Mouse (Mus musculus) myocyte (in vitro differentiated cells): ENCODE results near the gene Mettl17. TPM values are rescaled to one million over a fixed set of nuclear protein-coding genes. Genes with fewer than 3 reads are reported as not detected.
"Not testable (repeated sequence)": the region's sequence is repeated elsewhere in the genome, so short reads cannot be mapped to it uniquely, and the experiment has no call there.

Experiments
- H3K27me3 ChIP-seq: one replicate; pipeline ENCODE4 v1.6.1; 2011; ENCODE audit not compliant: control insufficient read depth, insufficient read depth, insufficient read length
- H3K36me3 ChIP-seq: one replicate; pipeline ENCODE4 v1.6.1; 2011; ENCODE audit not compliant: control insufficient read depth, insufficient read depth
- H3K4me2 ChIP-seq: one replicate; pipeline ENCODE4 v1.6.1; 2011; ENCODE audit warnings: low read depth, control low read depth
- H3K4me3 ChIP-seq: one replicate; pipeline ENCODE4 v1.5.1; 2011; ENCODE audit warnings: mild to moderate bottlenecking, control low read depth, moderate library complexity
- H3K79me2 ChIP-seq: one replicate; pipeline ENCODE4 v1.6.1; 2011; ENCODE audit not compliant: control insufficient read depth, insufficient read depth
- H3ac ChIP-seq: one replicate; pipeline ENCODE4 v1.6.1; 2011; ENCODE audit not compliant: control insufficient read depth, insufficient read length
- CEBPB ChIP-seq: IDR thresholded peaks from 2 replicates; pipeline ENCODE4 v1.6.1; 2011; ENCODE audit warnings: mild to moderate bottlenecking, moderate library complexity; ENCODE audit not compliant: poor library complexity, insufficient read depth, severe bottlenecking
- E2F4 ChIP-seq: IDR thresholded peaks from one replicate; pipeline ENCODE4 v1.6.1; 2011; ENCODE audit warnings: mild to moderate bottlenecking, control low read depth, moderate library complexity; ENCODE audit not compliant: insufficient read depth
- MAX ChIP-seq: IDR thresholded peaks from one replicate; pipeline ENCODE4 v1.6.1; 2011; ENCODE audit warnings: low read depth, mild to moderate bottlenecking, control low read depth
- MYOD1 ChIP-seq, 3 experiments: IDR thresholded peaks; one replicate each; pipeline ENCODE4 v1.6.1; 2011; ENCODE audit warnings: control low read depth in 2 of 3, low read depth in 2 of 3, mild to moderate bottlenecking in 2 of 3, moderate library complexity in 1 of 3; ENCODE audit not compliant: insufficient read length in 2 of 3, control insufficient read depth in 1 of 3
- MYOG ChIP-seq, 3 experiments: IDR thresholded peaks; one replicate each; pipeline ENCODE4 v1.6.1; 2011; ENCODE audit warnings: control low read depth in 2 of 3, low read depth in 2 of 3, mild to moderate bottlenecking in 2 of 3; ENCODE audit not compliant: insufficient read length in 2 of 3, control insufficient read depth in 1 of 3, insufficient read depth in 1 of 3
- POLR2A ChIP-seq: IDR thresholded peaks from one replicate; pipeline ENCODE4 v1.6.1; 2011; ENCODE audit warnings: low read depth, mild to moderate bottlenecking, control low read depth, moderate library complexity; ENCODE audit not compliant: insufficient read length
- POLR2AphosphoS2 ChIP-seq: IDR thresholded peaks from one replicate; pipeline ENCODE4 v1.6.1; 2011; ENCODE audit warnings: low read depth, control low read depth; ENCODE audit not compliant: insufficient read length
- REST ChIP-seq: IDR thresholded peaks from one replicate; pipeline ENCODE4 v1.6.1; 2011; ENCODE audit warnings: mild to moderate bottlenecking, control low read depth, moderate library complexity; ENCODE audit not compliant: insufficient read depth, insufficient read length
- SRF ChIP-seq: IDR thresholded peaks from one replicate; pipeline ENCODE4 v1.6.1; 2011; ENCODE audit warnings: low read depth; ENCODE audit not compliant: control insufficient read depth, insufficient read length
- TCF12 ChIP-seq: IDR thresholded peaks from one replicate; pipeline ENCODE4 v1.6.1; 2011; ENCODE audit warnings: mild to moderate bottlenecking, control low read depth; ENCODE audit not compliant: poor library complexity, insufficient read depth, severe bottlenecking
- TCF3 ChIP-seq: IDR thresholded peaks from one replicate; pipeline ENCODE4 v1.6.1; 2011; ENCODE audit warnings: low read depth, control low read depth; ENCODE audit not compliant: insufficient read length
- USF1 ChIP-seq: IDR thresholded peaks from one replicate; pipeline ENCODE4 v1.6.1; 2011; ENCODE audit warnings: low read depth, mild to moderate bottlenecking, control low read depth, moderate library complexity
- polyA plus RNA-seq: library from polyadenylated mRNA; unstranded; fragments of >200 nt; fragmentation: generic; extraction: Trizol; gene quantifications from one replicate; pipeline ENCODE4 v1.2.1, GENCODE M21; 2012; ENCODE audit warnings: missing spikeins

Mettl17 gene
- polyA plus RNA-seq, result 24.1 TPM

DNA sequence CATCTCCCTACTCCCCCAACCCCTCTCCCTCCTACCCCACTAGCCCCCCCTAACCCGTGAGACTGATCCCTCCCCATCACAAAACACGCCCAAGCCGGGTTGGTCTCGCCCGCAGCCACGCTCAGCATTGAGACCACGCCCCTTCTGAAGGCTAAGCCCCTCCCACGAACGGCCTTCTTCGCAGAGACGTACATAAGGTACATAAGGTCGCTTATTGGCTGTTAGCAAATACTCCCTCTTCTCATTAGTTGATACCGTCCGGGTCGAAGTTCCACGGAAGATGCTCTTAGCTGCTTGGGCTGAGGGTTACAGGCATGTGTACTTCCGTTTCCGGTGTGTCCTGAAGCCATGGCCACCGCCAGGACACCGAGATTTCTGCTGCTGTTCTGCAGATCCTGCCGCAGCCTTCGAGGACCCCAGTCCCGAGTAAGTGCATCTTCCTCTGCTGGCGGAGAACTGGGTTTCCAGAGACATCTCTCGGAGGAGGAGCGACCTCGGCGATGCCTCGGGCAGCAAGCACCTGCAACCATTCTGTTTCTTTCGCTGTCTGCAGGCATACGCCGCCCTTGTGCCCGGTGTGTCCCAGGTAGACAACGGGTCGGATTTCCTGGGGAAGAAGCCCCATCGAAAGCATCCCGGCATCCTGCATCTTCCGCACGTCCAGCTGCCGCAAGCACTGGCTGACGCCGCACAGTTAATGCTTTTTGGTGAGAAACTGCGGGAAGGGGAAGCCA, at the start of gene Mettl17:
Mettl17 (plus strand) TSS at position 245 of the 734 bp plus-strand sequence.
- peak within 1 kb of the TSS; percentile 66 for H3K4me3 ChIP-seq
- TF ChIP-seq POLR2AphosphoS2 (peak; percentile 37), USF1 (no peak), POLR2A (peak; percentile 54)
- no peaks in the 10 kb centered on the region for H3K27me3 ChIP-seq
- H3K79me2 ChIP-seq, result peaks cover 6% of the 10 kb centered on the region
- no peaks in the 10 kb centered on the region for H3K36me3 ChIP-seq
- H3ac ChIP-seq, result peak within 1 kb of the TSS; percentile 4
- peak within 1 kb of the TSS; percentile 99 for H3K4me2 ChIP-seq

DNA sequence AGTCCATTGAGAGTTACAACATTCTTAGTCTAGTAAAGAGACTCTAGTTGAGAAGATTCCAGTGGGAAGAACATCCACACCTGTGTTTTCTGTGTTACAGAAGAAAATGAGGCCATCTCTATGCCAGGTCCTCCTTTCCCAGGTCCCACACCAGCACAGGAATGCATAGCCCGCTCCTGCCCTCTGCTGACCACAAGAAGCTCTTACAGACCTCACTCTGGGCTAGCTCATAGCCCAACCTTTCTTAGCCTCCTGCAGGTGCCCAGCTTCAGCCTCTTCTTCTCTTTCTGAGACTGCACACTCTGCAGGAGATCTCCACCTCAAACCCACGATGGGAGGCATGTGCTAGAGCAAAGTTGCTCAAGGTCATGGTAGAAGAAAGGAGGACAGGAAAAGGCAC, 46.2 kb upstream of the Mettl17 start:
- H3K79me2 ChIP-seq, H3K4me2 ChIP-seq, H3K27me3 ChIP-seq, H3ac ChIP-seq, H3K4me3 ChIP-seq, H3K36me3 ChIP-seq: not testable (repeated sequence)

DNA sequence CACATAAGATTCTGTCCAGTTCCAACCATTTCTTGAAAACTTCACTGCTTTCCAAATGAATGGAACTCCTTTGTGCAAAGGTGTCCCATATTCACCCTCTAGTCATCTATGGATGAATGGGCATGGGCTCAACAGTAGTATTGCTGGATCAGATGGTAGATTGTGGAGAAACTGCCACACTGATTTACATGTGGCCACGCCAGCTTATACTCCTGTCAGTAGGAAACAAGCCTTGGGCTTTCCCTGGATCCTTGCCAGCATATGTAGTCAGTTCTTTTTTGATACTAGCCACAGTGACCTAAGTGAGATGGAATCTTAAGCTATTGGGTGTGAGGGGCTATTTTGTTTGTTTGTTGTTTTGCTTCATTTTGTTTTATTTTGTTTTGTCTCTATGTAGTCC, 42.4 kb upstream of the Mettl17 start:
- no peaks in the 10 kb centered on the region for H3K27me3 ChIP-seq

DNA sequence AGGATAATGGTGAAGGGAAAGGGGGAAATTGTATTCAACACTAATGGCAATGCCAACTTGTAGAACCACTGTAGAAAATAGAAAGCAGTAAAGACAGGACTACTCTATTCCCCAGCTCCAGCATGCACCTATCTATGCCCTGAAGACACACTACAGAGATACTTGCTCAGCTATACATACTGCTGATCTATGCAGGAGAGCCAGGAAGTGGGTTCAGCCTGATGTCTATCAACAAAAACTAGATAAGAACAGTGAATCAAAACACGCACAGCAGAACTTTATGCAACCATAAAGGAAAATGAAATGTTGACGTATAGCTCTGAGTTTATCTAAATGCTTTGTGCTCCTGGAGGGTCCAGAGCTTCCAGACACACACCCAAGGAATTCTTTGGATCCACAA, 41.9 kb upstream of the Mettl17 start:
- Histone ChIP-seq H3K4me2 (no peak overlapping the region), H3K36me3 (no peaks in the 10 kb centered on the region), H3K27me3 (no peaks in the 10 kb centered on the region), H3K79me2 (no peaks in the 10 kb centered on the region), H3K4me3 (no peak overlapping the region), H3ac (no peak overlapping the region)
- TF ChIP-seq POLR2A (no peak), POLR2AphosphoS2 (no peak), TCF12 (no peak), MAX (no peak)

More for the DNA sequence above, 42.4 kb upstream of the Mettl17 start:
- no peak overlapping the region for H3ac ChIP-seq
- H3K36me3 ChIP-seq, result no peaks in the 10 kb centered on the region
- no peaks in the 10 kb centered on the region for H3K79me2 ChIP-seq
- no peak overlapping the region for H3K4me2 ChIP-seq
- no peak overlapping the region for H3K4me3 ChIP-seq
- TF ChIP-seq MYOD1 (IDR thresholded peaks at IDR 0.05; ENCODE audit: control insufficient read depth in 1 of 3, insufficient read length in 2 of 3, low read depth in 2 of 3) (no peak), CEBPB (no peak), SRF (no peak), POLR2AphosphoS2 (no peak), E2F4 (no peak), MYOG (IDR thresholded peaks at IDR 0.05; ENCODE audit: control insufficient read depth in 1 of 3, insufficient read depth in 1 of 3, insufficient read length in 2 of 3, low read depth in 2 of 3) (no peak), MAX (no peak), USF1 (no peak), REST (no peak), TCF3 (no peak), POLR2A (no peak), TCF12 (no peak)

DNA sequence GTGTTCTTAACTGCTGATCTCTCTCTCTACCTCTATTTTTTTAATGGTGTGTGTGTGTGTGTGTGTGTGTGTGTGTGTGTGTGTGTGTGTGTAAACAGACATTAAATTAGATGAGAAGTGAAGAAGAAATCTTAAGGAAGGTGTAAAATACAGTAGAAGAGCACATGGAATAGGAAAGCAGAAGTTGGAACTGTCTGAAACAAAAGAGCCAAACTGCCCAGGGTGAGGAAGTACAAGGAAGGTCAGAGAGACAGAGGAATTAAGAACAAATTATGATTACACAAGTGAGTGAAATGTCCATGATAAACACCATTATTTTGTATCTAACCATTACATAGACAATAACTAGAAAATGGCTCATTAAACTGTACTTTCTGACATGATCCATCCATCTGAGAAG, 40.8 kb upstream of the Mettl17 start:
- H3K27me3 ChIP-seq, result no peaks in the 10 kb centered on the region
- H3K79me2 ChIP-seq, result no peaks in the 10 kb centered on the region
- H3ac ChIP-seq, result no peak overlapping the region

More for the DNA sequence above, 40.8 kb upstream of the Mettl17 start:
- TF ChIP-seq POLR2AphosphoS2, result no peak
- TF ChIP-seq SRF, result no peak
- no peak for TF ChIP-seq POLR2A
- TF ChIP-seq TCF3, result no peak
- no peak for TF ChIP-seq REST
- TF ChIP-seq TCF12, result no peak
- no peak for TF ChIP-seq MAX
- TF ChIP-seq USF1, result no peak
- TF ChIP-seq CEBPB, result no peak
- TF ChIP-seq E2F4, result no peak
- TF ChIP-seq MYOD1 (IDR thresholded peaks at IDR 0.05; ENCODE audit: control insufficient read depth in 1 of 3, insufficient read length in 2 of 3, low read depth in 2 of 3), result no peak
- TF ChIP-seq MYOG (IDR thresholded peaks at IDR 0.05; ENCODE audit: control insufficient read depth in 1 of 3, insufficient read depth in 1 of 3, insufficient read length in 2 of 3, low read depth in 2 of 3), result no peak
- Histone ChIP-seq H3K36me3 (no peaks in the 10 kb centered on the region), H3K4me2 (no peak overlapping the region), H3K4me3 (no peak overlapping the region)
